Mouse (Mus musculus): ENCODE data around the gene Lta. TPM values are rescaled to one million over a fixed set of nuclear protein-coding genes. Genes with fewer than 3 reads are reported as not detected.
"Not testable (repeated sequence)": the region's sequence is repeated elsewhere in the genome, so short reads cannot be mapped to it uniquely, and the experiment has no call there.

Lta gene
- polyA plus RNA-seq, 1 experiment from 2014 or later = 0.27 TPM

DNA sequence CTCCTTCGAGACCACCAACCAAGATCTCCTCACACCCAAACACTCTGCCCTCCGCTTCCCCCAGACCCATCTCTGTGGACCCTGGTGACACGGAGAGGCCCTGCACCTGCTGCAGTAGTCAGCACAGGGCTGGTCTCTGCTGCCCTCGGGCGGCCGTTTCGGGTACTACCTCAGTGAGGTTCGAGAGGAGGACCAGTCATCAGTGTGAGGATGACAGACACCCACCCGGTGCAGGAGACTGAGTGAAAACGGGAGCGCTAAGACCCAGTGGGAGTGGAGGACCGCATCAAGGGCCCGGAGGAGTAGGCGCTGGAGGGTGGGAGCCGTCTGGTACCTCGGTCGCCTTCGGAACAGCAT is 31.2 kb upstream of the Lta start:
- Histone ChIP-seq H3K9ac (no peak overlapping the region), H3K36me3 (no peaks in the 10 kb centered on the region), H3K4me2 (replicated peaks) (peak overlapping the region; percentile 85), H3K9me3 (no peaks in the 10 kb centered on the region), H3K27ac (peak overlapping the region; percentile 97), H3K27me3 (no peaks in the 10 kb centered on the region), H3K4me3 (peak overlapping the region; percentile 59), H3K4me1 (peaks cover 39% of the 10 kb centered on the region; the same call in 1 of the 2 replicates)
- ATAC-seq (ENCODE audit: insufficient number of reproducible peaks, insufficient read depth, low FRiP score, low TSS enrichment) = peak; percentile 70
- WGBS = under 1% methylated on average over 18 of the region's 18 CpGs

DNA sequence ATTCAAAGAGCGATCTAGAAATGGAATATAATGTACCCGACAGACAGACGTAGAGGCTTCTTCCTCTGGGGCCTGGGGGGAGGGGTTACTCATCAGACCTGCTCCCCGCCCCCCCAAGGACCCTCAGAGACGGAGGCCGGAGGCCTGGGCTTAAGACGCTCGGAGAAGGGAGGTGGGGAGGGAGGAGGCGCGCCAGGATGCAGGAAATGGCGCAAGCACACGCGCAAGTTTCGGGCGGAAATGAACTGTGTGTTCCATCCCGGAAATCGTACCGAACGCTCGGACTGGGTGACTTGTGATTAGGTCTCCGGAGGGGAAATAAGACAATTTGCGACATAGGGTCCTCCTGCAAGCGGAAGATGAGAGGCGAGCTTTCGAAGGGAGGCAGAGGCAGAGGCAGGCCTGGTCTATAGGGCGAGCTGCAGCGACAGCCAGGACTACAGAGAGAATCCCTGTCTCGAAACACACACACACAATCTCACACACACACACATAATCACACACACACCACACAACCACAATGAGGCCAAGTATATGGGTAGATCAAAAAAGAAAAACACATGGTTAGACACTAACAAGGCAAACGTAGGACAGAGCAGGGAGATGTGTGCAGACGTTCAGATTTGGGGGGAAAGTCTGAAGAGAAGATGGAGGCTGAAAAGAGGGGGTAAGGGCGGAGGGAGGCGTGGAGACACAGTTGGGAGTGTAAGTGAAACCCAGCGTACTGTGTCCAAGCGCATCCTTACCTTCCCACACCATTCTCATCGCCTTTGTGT is 30.7 kb upstream of the Lta start, which contains the start of gene Nfkbil1:
Gene Nfkbil1, minus strand, starts transcription at position 179 of the 776 bp plus-strand sequence.
- peak; percentile 73 for ATAC-seq (ENCODE audit: insufficient number of reproducible peaks, insufficient read depth, low FRiP score, low TSS enrichment)
- under 1% methylated on average over 35 of the region's 35 CpGs for WGBS
- peak within 1 kb of the TSS; percentile 97 for H3K27ac ChIP-seq
- H3K27me3 ChIP-seq = no peaks in the 10 kb centered on the region
- H3K36me3 ChIP-seq = peaks cover 5% of the 10 kb centered on the region; the same call in 1 of the 2 replicates
- H3K4me3 ChIP-seq = peak within 1 kb of the TSS; percentile 59
- H3K4me1 ChIP-seq = peaks cover 38% of the 10 kb centered on the region; the same call in 1 of the 2 replicates
- peak within 1 kb of the TSS; percentile 85 for H3K4me2 ChIP-seq (replicated peaks)
- H3K9me3 ChIP-seq = no peaks in the 10 kb centered on the region
- H3K9ac ChIP-seq = peak within 1 kb of the TSS; percentile 91

DNA sequence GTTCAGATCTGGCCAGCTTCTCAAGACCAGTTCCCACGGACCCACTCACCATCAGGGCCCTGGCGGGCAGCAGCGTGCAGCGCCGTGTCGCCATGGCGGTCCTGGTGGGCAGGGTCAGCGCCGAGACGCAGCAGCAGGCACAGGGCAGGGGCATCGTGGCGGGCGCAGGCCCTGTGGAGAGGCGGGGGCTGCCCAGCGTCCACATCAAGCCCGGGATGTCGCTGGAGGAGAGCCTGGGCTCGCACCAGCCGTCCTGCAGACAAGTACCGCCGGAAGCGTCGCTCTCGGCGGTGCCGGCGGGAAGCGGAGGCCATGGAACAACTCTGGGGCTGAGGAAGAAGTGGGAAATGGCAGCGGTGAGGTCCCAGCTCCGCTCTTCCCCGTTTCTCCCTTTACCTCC is 29.8 kb upstream of the Lta start:
- Histone ChIP-seq H3K4me3 (peak overlapping the region; percentile 59), H3K4me1 (peaks cover 32% of the 10 kb centered on the region; the same call in 1 of the 2 replicates), H3K27ac (peak overlapping the region; percentile 97), H3K4me2 (replicated peaks) (peak overlapping the region; percentile 85), H3K9me3 (no peaks in the 10 kb centered on the region), H3K36me3 (peaks cover 12% of the 10 kb centered on the region; the same call in 1 of the 2 replicates), H3K9ac (peak overlapping the region; percentile 91), H3K27me3 (no peaks in the 10 kb centered on the region)
- WGBS = 12% methylated on average over 31 of the region's 31 CpGs
- no peak for ATAC-seq (ENCODE audit: insufficient number of reproducible peaks, insufficient read depth, low FRiP score, low TSS enrichment)

DNA sequence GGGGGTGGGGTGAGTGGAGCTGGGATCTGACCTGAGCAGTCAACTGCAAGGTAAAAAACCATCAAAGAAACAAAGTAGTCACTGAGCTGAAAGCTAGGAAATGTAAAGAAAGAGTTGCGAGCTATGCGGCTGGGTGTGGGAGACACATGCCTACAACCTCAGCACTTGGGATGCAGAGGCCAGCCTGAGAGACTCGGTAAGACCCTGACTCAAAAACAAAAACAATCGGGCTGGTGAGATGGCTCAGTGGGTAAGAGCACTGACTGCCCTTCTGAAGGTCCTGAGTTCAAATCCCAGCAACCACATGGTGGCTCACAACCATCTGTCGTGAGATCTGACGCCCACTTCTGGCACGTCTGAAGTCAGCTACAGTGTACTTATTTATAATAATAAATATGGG is 28.9 kb upstream of the Lta start:
- ATAC-seq (ENCODE audit: insufficient number of reproducible peaks, insufficient read depth, low FRiP score, low TSS enrichment); H3K9ac ChIP-seq; H3K9me3 ChIP-seq; H3K27me3 ChIP-seq; H3K4me3 ChIP-seq: not testable (repeated sequence)
- H3K27ac ChIP-seq = peak overlapping the region; percentile 51
- H3K36me3 ChIP-seq = peaks cover 20% of the 10 kb centered on the region
- peak overlapping the region; percentile 85 for H3K4me2 ChIP-seq (replicated peaks)
- H3K4me1 ChIP-seq = peaks cover 32% of the 10 kb centered on the region; the same call in 1 of the 2 replicates
- 83% methylated on average over 7 of the region's 7 CpGs for WGBS

DNA sequence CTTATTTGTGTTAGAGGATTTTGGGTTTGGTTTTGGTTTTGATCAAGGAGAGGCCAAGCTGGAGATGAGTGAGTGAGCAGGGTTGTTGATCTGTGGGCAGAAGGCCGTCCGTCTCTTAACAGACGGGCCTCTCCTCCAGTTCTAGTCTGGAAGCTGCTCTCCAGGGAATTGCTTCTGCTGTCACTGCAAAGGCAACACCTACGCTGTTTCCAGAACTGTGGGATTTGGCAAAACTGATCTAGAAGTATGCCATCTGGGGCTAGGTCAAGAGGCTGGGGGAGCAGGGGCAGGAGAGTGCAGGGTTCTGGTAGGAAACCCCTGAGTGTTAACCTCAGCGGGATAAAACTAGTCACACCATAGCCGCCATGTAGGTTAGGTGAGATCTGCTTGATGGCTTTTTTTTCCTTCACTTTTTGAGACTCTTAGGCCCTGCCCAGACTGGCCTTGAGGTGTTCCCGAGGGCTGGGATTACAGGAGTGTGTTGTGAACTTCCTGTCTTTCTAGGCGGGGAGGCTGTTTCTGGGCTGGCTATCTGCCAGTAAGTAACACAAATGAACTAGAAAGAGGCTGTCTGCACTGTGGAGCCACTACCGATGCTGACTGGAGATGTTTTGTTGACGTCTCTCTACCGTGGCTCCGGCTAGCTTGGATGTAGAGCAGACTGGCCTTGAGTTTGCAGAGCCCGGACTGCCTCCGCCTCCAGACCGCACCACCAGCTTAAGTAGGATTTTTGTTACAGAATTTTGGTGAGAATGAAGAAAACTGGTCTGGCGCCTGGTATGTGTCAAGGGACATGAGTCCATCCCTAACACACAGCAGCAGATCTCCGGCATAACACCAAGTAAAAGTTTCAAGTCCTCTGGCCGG is 28.2 kb upstream of the Lta start, which contains the start of gene Atp6v1g2:
Gene Atp6v1g2, plus strand, starts transcription at position 547 of the 867 bp plus-strand sequence.
- WGBS = 77% methylated on average over 18 of the region's 18 CpGs
- Histone ChIP-seq H3K4me2 (replicated peaks) (peak within 1 kb of the TSS; percentile 85), H3K36me3 (peaks cover 28% of the 10 kb centered on the region), H3K9me3 (no peaks in the 10 kb centered on the region), H3K27ac (peak within 1 kb of the TSS; percentile 51), H3K9ac (no peak within 1 kb of the TSS; the same call in none of the 2 replicates), H3K4me3 (peak within 1 kb of the TSS; percentile 59; the same call in 1 of the 2 replicates), H3K27me3 (no peaks in the 10 kb centered on the region), H3K4me1 (peaks cover 32% of the 10 kb centered on the region; the same call in 1 of the 2 replicates)
- ATAC-seq (ENCODE audit: insufficient number of reproducible peaks, insufficient read depth, low FRiP score, low TSS enrichment) = no peak

DNA sequence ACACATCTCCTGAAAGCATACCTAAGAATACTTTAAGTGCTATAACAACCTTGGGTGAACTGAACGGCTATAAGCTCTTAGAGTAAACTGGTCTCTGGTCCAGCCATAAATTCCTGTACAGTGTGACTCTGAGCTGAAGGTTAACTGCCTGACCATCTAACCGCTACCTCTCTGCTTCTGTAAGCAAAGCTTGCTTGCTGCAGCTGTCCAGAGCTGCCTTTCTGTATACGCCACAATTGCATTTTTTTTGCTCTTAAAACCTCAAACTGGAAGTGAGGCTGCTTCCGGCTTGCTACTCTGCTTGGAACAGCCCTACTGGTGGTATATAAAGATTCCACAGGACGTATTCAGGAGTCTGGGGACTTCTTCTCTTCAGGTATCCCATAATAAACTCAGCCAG is 27.5 kb upstream of the Lta start:
- H3K4me1 ChIP-seq = peaks cover 32% of the 10 kb centered on the region; the same call in 1 of the 2 replicates
- ATAC-seq (ENCODE audit: insufficient number of reproducible peaks, insufficient read depth, low FRiP score, low TSS enrichment) = no peak
- no peak overlapping the region; the same call in 1 of the 2 replicates for H3K4me2 ChIP-seq (replicated peaks)
- WGBS = 87% methylated on average over 5 of the region's 5 CpGs
- peak overlapping the region; percentile 51 for H3K27ac ChIP-seq
- H3K27me3 ChIP-seq = no peaks in the 10 kb centered on the region
- no peak overlapping the region for H3K9ac ChIP-seq
- no peak overlapping the region for H3K4me3 ChIP-seq
- H3K9me3 ChIP-seq = no peaks in the 10 kb centered on the region
- H3K36me3 ChIP-seq = peaks cover 35% of the 10 kb centered on the region

DNA sequence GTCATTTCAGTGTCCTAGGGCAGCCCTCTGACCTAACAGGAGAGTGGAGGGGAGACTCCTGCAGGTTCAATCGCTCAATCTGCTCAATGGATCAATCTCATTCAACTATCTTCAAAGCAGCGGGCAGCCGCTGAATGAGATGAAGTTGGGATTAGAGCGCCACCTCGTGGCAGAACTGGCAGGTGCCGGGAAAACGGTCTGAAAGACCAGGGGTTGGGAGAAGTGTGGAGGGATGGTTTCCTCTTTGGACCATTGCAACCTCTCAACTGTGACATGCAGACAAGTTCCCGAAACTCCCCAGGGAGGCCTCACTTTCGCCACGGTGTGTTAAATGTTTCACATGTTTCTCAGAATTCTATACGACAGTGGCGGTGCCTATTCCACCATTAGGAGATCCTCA is 26.9 kb upstream of the Lta start:
- H3K4me3 ChIP-seq = no peak overlapping the region
- H3K36me3 ChIP-seq = peaks cover 40% of the 10 kb centered on the region
- 12% methylated on average over 12 of the region's 12 CpGs for WGBS
- H3K4me1 ChIP-seq = peaks cover 32% of the 10 kb centered on the region; the same call in 1 of the 2 replicates
- H3K9me3 ChIP-seq = no peaks in the 10 kb centered on the region
- H3K27me3 ChIP-seq = no peaks in the 10 kb centered on the region
- H3K9ac ChIP-seq = no peak overlapping the region
- 0 out of 2 replicates have a peak overlapping the region, but pooled peaks have one; percentile 36 for H3K27ac ChIP-seq
- no peak for ATAC-seq (ENCODE audit: insufficient number of reproducible peaks, insufficient read depth, low FRiP score, low TSS enrichment)
- peak overlapping the region; percentile 12; the same call in 1 of the 2 replicates for H3K4me2 ChIP-seq (replicated peaks)

DNA sequence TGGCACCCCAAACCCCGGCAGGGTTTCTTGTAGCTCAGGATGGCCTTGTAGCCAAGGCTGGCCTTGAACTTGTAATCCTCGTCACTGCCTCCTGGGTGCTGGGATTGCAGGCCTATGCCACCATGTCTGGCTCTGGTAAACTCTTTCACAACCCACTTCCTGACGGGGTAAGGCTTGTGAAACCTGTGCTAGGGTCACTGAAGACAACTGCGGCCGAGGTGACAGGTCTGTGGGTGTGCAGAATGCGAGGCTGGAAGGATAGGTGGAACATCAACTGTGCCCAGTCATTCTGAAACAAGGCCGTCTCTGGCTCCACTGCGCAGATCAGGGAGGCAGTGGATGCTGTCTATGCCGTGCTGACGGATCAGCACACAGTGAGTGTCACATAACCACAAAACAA is 25.9 kb upstream of the Lta start:
- Histone ChIP-seq H3K27me3 (no peaks in the 10 kb centered on the region), H3K9me3 (no peaks in the 10 kb centered on the region), H3K4me2 (replicated peaks) (no peak overlapping the region), H3K4me3 (no peak overlapping the region), H3K36me3 (peaks cover 41% of the 10 kb centered on the region), H3K4me1 (peaks cover 26% of the 10 kb centered on the region; the same call in 1 of the 2 replicates), H3K27ac (no peak overlapping the region), H3K9ac (no peak overlapping the region)
- WGBS = 92% methylated on average over 10 of the region's 10 CpGs
- ATAC-seq (ENCODE audit: insufficient number of reproducible peaks, insufficient read depth, low FRiP score, low TSS enrichment) = no peak

DNA sequence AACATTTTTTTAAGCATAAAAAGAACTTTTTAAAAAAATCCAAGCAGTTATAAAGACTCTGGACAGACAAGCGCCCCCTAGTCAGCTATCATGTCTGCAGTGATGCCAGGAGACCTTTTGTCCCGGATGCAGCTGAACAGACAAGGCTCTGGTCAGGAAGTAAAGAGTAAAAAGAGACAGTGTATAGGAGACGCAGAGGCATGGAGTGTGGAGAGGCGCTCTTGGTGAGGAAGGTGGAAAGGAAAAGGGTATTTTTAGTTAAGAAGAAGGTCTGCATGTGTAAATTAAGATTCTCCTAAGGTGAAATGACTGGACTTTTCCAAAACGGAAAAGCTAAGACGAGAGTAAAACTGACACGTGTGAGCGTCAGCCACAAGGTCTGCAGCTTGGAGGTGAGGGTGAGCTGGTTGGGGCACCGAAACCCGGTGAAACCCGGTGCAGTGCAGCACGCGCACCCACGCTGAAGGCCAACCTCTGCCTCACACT is 21.5 kb upstream of the Lta start:
- 86% methylated on average over 14 of the region's 14 CpGs for WGBS
- H3K27ac ChIP-seq = no peak overlapping the region

DNA sequence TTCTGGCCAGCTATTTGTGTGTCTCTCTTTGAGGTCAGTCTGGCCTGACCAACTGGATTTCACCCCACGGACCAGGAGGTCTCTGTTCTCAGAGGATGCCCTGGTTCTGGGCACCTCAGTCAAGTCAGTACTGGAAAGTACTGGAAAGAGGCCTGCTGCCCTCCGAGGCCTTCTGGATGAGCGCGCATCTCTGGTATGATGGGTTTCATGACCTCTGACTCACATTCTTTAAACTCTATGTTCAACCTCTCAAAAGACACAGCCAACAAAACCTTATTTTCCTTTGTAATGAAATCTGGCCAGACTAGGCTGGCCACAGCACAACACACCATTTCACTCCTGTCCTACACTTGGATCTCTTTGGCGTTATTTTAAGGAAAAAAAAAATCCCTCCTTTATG is 20.3 kb upstream of the Lta start:
- H3K4me1 ChIP-seq = no peaks in the 10 kb centered on the region
- no peak overlapping the region for H3K27ac ChIP-seq
- H3K36me3 ChIP-seq = peaks cover 57% of the 10 kb centered on the region
- WGBS = 93% methylated on average over 5 of the region's 5 CpGs
- ATAC-seq (ENCODE audit: insufficient number of reproducible peaks, insufficient read depth, low FRiP score, low TSS enrichment) = no peak
- H3K4me3 ChIP-seq = no peak overlapping the region
- H3K9me3 ChIP-seq = no peaks in the 10 kb centered on the region
- no peak overlapping the region for H3K9ac ChIP-seq
- H3K27me3 ChIP-seq = no peaks in the 10 kb centered on the region
- no peak overlapping the region for H3K4me2 ChIP-seq (replicated peaks)

More for the DNA sequence above, 21.5 kb upstream of the Lta start:
- Histone ChIP-seq H3K27me3 (no peaks in the 10 kb centered on the region), H3K4me3 (no peak overlapping the region), H3K4me1 (no peaks in the 10 kb centered on the region), H3K36me3 (peaks cover 57% of the 10 kb centered on the region), H3K9me3 (no peaks in the 10 kb centered on the region), H3K4me2 (replicated peaks) (no peak overlapping the region), H3K9ac (no peak overlapping the region)
- ATAC-seq (ENCODE audit: insufficient number of reproducible peaks, insufficient read depth, low FRiP score, low TSS enrichment) = no peak

DNA sequence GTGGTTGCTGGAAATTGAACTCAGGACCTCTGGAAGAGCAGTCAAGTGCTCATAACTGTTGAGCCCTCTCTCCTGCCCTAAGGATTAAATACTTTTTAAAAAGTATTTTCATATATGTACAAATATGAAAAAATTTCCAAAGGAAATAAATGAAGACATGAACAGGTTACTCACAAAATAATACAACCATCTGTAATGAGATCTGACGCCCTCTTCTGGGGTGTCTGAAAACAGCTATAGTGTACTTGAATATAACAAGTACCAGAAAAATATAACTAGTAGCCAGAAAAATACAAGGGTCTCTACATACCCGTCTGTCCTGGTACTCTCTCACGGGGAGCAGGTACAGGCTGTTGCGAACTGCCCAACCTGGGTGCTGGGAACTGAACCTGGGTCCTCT is 19.5 kb upstream of the Lta start:
- no peak overlapping the region for H3K27ac ChIP-seq
- no peak overlapping the region for H3K4me2 ChIP-seq (replicated peaks)
- no peaks in the 10 kb centered on the region for H3K9me3 ChIP-seq
- no peaks in the 10 kb centered on the region for H3K4me1 ChIP-seq
- over 99% methylated on average over 4 of the region's 4 CpGs for WGBS
- ATAC-seq (ENCODE audit: insufficient number of reproducible peaks, insufficient read depth, low FRiP score, low TSS enrichment) = no peak
- H3K27me3 ChIP-seq = no peaks in the 10 kb centered on the region
- H3K4me3 ChIP-seq = no peak overlapping the region
- no peak overlapping the region for H3K9ac ChIP-seq
- H3K36me3 ChIP-seq = peaks cover 57% of the 10 kb centered on the region
